Mouse (Mus musculus) neutrophil, adult 5-6 weeks (primary cell): ENCODE measurements around the gene Sipa1l1. TPM values are rescaled to one million over a fixed set of nuclear protein-coding genes. Genes with fewer than 3 reads are reported as not detected.

Experiments used
- ATAC-seq: fragments of 151-379, 151-347 bp; 2 replicates; pipeline ENCODE4 v1.8.0; 2017; ENCODE audit warnings: mild to moderate bottlenecking, moderate TSS enrichment; ENCODE audit not compliant: insufficient number of reproducible peaks, poor library complexity, low FRiP score, severe bottlenecking; ENCODE audit errors: extremely low read depth
- total RNA-seq: library from RNA; stranded (forward); fragments of 200-1000 nt; gene quantifications from 2 replicates; pipeline ENCODE4 v1.2.3, GENCODE M21; 2017

Sipa1l1 gene
- total RNA-seq, 1 experiment from 2014 or later: 63.7 TPM

DNA sequence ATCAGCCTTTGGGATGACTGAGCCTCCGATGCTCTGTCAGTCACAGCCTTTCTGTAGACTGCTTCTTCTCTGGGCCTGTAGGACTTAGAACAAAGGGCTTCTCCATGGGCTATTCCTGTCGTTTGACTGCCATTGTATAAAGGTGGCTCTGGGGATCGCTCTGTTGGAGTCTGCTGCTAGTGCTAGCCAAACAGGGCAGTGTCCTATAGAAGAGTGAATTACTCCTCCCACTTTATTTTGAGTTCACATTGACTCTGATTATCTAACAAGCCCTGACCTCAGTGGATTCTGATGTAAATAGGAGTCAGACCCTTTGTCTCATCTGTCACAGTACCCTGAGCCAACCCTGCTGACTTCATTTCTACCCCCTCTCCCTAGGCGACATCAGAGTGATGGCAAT, 264.2 kb downstream of the Sipa1l1 start:
- no peak for ATAC-seq

DNA sequence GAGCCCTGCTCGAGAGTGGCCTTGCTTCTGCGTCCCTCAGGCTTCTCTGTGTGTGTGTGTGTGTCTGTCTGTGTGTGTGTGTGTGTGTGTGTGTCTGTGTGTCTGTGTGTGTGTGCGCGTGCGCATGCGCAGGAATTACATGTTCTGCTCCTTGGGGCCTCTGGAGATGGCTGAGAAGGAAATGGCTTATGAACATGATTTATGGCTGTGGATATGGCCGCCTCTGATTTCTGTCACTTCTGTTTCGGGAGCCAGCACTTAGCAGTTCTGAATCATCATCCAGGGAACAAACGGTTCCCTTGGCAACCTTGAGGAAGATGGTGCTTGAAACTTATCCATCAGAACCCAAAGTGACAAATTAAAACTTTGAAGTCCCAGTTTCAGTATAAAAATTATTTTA, 265.5 kb downstream of the Sipa1l1 start:
- no peak for ATAC-seq

DNA sequence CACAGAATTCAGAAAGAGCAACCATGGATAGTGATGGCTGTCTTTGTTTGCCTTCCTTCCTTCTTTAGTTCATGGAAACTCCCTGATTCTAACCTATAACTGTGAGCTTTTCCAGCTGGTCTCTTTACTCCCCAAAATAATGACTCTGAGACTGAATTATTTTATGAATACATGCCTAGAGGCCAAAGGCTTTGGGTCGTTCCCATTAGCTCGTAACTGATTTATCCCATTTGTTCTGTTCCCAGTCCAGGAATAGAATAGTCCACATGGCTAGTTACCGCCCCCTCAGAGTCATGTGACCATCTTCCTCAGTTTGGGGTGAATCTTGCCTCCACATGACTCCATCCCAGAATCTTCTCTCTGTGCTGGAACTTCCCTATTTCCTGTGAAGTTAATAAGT, 272.4 kb downstream of the Sipa1l1 start:
- no peak for ATAC-seq

DNA sequence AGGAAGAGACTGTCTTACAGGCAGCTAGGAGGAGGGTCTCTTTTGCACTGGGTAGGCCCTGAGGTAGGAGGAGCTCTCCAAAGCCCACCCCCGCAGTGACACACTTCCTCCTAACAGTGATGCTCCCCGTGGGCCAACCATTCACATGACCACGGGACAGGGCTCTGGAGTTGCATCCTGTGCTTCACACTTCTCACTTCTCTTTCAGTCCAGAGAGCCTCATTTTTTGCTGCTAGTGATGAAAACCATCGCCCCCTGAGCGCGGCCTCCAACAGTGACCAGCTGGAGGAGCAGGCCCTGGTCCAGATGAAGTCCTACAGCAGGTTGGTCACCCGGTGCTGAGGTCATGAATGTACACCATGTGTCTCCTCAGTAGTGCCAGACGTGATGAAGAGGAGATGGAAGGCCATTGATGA, 277.5 kb downstream of the Sipa1l1 start:
- no peak for ATAC-seq

DNA sequence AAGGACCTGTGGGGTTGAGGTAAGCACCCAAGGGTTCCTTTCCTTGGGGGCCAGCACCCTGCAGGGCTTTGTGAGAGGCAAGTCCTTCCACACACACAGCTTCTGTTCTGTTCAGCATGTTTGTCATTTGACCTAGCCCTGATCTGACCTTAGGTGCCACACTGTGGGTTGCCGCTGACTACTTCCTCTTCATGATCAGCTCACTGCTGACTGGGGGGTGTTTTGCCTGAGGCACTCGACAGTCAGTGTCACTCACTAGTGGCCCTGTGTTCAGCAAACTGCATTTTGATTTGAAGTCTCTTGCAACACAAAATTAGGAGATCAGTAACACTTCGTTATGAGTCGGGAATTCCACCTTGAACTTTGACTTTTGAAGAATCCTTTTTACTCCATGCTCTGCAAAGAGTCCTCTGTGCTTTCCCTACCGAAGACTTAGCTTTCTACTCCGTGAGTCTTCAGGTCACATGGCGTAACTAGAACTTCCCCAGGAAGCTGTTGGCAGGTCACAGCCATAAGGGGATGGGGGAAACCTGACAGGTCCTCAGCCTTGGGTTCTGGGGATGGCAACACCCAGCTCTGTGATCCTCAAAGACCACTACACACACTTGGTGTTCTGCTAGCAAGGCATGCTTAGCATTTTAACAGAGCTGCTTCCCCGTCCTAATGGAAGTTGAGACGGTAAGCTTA, 279.2 kb downstream of the Sipa1l1 start:
- 0 out of 2 replicates have a peak, but pooled peaks have one; percentile 51 for ATAC-seq

DNA sequence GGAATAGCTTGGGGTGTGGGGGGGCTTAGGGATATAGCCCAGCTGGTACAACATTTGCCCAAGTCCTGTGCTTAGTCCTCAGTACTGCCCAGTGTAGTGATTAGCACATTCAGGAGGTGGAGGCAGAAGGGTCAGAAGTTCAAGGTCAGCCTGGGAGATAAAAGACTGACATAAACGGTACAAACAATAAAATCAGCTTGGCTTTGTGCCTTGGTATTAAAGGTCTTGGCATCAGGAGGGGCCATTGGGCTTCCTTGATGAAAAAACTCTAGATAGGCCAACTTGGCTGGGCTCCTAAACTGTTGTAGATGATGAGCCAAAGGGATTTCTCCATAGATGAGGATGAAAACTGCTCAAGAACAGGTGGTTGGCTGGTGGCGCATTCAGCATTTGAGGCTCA, 283.3 kb downstream of the Sipa1l1 start:
- no peak for ATAC-seq

DNA sequence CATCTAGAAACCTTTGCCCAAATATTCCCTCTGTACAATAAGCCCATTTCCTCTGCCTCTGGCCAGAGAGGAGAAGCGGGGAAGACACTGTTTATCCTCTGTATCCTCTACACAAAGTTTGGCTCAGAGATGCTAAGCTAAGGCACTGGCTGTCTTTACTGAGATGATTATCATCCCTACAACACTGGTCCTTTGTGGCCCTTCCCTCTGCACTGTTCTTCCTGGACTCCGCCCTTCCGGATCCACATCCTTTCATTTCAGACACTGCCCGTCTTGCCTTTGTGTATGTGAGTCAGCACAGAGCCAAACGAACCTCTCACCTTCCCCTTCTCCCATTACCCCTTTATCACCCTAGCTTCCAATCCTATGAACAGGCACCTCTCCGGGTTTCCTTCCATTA, 285.3 kb downstream of the Sipa1l1 start:
- ATAC-seq: no peak

DNA sequence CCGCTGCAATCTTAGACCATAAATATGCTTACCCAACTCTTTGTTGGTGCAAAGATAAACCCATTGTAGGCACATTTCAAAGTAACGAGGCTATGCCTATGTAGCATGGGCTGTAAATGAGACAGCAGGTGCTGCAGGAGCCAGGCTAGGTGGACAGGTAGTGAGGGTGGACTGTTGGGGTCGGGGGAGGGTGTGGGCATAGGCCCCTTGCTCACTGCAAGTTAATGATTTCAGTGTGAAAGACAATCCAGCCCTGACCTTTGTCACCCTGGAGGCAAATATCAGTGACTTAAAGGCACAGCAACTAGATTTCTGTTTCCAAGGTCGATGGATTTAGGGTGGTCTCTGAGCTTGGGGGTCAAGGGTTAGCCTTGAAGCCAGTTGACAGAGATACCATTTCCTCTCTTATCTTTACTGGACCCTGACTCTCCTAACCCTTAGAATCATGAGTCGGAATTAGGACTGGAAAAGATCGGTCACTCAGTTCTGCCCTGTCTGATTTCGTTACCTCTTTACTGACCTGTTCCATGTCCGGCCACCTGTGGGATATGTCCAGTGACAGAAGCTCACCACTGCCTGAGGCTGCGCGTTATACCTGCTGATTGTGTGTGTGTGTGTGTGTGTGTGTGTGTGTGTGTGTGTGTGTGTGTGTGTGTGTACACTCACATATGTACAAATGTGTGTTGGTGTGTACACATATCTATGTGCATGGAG, 286.7 kb downstream of the Sipa1l1 start:
- no peak for ATAC-seq

DNA sequence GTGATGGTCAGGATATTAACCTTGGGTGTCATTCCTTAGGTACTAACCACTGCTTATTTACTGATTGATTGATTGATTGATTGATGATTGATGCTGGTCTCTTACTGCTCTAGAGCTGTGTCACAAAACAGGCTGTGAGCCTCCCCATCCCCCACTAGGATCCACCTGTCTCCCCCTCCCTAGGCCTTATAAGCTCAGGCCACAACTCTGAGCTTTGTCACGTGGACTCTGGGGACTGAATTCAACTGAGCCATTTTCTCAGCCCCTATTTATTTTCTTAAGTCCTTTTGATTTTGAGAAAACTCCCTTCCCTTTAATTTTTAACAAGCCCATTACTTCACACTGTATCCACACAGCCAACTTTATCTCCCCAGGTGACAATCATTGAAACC, 287.3 kb downstream of the Sipa1l1 start:
- ATAC-seq: no peak

DNA sequence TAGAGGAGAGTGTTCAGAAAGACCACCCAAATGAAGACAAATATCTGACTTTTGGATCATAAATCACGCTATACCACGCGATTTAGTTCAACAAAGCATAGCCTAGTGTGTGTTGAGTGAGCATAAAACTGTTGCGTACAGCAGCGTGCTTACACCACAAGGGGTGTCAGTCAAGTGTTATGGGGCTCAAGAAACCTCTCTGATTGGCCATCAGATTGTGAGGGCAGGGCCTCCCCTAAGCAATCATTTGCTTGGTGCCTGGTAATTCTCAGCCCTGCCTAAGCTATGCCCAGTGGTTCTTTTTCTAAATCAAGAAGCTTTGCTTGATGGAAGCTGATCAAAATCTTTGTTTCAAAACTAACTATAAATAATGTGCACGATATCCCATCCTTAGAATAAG, 288.5 kb downstream of the Sipa1l1 start:
- no peak for ATAC-seq

DNA sequence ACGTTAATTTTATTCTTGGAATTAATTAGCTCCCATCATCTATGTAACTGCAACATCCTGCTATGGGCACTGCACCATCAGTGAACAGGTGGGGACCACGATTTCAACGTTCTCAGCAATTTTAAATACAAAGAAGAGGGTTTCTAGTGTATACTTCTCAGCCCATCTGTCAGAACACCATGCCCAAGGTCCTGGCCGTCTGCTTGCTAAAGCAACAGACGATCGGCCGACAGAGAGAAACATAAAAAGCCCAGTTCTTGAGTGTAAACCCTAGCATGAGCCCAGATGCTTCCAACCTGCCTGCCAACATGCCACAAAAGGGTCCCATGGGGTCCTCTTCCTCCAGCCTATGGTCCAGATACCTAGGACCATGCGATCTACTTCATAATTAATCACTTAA, 288.9 kb downstream of the Sipa1l1 start:
- no peak for ATAC-seq

DNA sequence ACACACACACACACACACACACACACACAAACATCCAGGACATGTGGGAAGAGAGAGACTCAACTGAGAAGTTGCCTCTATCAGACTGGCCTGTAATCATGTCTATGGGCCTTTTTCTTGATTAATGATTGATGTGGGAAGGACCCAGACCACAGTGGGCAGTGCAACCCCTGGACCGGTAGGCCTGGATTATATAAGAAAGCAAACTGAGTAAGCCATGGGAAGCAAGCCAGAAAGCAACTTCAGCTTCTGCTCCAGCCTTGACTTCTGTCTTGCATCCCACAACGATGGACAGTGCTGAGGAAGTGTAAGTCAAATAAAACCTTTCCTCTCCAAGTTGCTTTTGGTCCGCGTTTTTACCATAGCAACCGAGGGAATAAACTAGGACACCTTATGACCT, 298.1 kb downstream of the Sipa1l1 start:
- ATAC-seq: no peak

DNA sequence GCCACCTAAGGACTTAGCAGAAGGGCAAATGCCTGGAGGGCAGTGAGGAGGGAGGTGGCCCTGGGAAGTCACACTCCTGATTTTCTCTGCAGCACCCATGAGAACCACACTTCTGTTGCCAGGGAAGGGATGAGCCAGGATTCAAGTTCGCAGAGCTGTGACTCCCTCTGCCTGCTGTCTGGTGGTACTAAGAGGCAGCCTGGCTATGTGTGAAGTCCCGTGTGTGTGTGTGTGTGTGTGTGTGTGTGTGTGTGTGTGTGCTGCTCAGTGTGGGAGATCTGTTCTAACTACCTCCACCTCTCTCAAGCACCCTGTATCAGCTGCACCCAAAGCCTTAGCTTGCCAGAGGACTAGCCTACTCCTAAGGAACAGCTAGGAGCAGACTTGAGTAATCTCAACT, 298.5 kb downstream of the Sipa1l1 start:
- no peak for ATAC-seq

DNA sequence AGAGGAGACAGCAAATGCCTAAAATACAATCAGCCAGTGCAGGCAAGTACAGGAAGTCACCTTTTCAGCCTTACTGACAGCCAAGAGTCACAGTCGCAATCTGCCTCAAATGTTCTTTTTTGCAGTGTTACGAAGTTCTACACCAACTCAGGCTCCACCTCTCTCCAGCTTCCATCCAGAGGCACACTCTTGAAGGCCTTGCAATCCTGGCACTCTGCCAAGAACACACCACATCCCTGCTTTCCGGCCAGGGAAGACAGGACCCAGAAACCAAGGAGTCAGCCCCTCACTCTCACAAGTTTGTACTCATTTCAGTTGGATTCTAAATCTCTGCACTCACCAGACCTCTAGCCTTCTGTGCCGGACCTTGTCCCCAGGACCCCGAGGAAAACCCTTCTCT, 299.3 kb downstream of the Sipa1l1 start:
- ATAC-seq: no peak

DNA sequence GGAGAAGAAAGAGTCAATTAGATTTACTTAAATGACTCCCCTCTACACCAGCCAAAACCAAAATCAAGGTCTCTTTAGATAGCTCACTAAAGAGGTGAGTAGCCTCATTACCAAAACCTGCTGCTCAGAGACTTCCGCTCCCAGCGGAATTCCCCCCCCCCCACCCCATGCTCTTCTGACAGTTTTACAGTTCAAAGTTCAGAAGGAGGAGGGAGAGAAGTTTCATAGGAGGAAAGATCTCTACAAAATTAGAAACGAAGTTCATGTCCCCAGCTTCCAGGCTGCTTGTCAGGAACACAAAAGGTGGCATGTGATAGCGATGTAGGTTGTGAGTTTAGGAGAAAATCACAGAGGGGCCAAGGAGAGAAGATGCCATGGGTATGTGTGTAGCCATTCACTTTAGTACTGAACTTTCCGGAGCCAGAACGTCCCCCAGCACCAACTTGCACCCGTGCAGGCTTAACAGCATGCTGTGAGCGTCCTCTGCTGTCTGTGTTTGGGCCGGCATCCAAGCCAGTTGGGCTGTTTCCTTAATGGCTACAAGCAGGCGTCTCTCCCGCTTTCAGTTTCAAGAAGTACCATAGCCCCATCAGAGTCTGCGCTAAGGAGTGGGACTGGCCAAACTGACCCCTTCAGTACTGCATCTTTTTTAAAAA, 300.7 kb downstream of the Sipa1l1 start:
- ATAC-seq: peak; percentile 81

DNA sequence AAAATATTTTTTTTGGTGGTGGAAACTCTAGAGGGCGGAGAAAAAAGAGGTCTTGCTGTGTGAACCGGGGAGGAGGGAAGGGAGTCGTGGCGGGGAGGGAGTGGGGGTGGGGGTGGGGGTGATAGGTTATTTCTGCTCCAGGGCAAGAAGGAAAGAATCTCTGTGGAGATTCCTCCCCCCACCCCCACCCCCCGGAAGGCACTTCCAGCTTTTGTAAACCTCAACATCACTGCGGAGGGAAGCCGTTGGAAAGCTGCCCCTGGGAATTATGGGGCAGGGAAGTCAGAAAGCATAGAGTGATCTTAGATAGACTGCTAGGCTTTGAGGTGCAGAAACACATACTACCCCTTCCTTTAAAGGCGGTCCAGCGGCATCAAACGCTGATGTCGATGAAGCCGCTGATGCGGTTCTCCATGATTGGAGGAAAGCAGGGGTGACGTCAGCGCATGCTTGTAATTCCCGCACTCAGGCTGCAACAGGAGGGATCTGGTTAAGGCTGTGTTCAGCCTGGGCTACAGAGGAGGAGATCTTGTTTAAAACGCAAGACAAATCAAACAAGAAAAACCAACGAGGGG, 301.3 kb downstream of the Sipa1l1 start:
- peak; percentile 21; the same call in 1 of the 2 replicates for ATAC-seq

DNA sequence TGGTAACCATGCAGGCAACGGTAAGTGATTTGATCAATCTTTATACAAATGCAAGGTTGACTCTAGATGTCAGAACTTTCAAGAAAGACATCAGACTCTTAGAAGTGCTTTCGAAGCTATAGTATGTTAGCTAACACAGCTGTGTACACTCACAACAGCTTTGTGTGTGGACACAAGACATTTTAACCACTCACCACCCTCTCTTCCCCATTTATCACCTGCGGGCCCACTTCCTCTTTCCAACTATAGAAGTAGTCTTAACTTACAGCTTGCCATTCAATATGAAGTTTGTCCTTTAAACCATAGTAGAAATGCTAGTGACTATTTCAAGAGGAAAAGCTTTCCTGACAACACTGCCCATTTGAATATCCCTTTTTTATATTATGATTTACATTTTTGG, 303.7 kb downstream of the Sipa1l1 start:
- no peak for ATAC-seq

DNA sequence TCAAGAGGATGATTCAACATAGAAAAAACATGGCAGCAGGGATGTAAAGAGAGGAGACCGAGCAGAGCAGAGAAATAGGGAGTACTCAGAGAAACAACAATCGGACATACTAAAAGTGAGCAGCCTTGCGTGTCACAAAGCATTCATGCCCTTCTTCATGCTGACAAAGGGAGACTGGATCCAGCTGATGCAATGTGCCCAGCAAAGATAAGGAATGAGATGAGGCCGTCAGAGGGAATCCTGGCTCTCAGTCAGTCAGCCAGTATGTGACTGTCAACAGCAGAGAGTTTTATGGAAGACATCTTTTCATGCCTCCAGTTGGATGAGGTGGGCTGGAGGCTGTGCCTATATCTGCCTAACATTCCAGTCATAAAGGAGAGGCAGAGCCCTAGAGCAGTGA, 304.1 kb downstream of the Sipa1l1 start:
- no peak for ATAC-seq

DNA sequence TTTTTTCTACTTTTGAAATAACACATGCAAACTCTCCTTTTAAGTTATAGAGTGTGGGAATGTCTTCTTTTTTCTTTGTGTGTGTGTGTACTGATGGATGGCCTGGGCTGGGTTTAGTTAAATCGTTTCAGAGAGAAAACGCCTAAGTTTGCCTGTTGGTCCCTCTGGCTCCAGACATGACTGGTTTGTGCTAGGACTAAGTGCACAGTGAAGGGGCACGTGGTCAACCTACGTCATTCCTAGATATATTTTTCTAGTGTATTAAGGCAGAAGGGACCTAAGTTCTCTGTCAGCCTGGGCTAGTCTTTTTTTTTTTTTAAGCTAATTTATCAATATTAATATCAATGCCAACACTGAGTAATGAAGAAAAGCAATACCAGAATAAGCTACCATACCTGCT, 305.3 kb downstream of the Sipa1l1 start:
- no peak for ATAC-seq

DNA sequence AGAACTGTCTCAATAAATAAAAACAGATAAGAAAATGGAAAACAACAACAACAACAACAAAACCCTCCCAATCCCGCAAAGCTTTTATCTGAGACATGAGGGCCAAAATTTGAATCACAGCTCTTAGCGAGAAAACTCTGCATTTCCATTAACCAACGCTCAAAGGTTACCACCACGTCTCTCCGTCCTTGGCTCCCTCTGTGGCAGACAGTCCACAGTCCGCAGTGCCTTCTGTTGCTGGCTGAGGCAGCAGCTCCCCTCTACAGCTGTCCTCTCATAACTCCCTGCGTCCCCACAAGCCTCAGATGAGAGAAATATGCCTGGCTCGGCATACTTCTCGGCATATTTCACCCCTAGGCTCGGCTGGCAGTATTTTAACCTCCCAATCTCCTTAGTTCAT, 306.9 kb downstream of the Sipa1l1 start:
- ATAC-seq: no peak
